Mouse (Mus musculus): Measurements from ENCODE around the gene Esyt2. TPM values are rescaled to one million over a fixed set of nuclear protein-coding genes. Genes with fewer than 3 reads are reported as not detected.

Gene Esyt2
- polyA plus RNA-seq, 1 experiment from 2014 or later, result 19.3 TPM

GRCm38 (mm10) chr12:116317818-116318217 lies 36.8 kb downstream of the Esyt2 start:
- H3K36me3 ChIP-seq (ENCODE audit: control insufficient read depth, insufficient read depth, low read length), result no peaks in the 10 kb centered on the region
- no peak overlapping the region for H3K4me2 ChIP-seq (ENCODE audit: low read depth)
- ATAC-seq (ENCODE audit: insufficient read depth, low FRiP score, low TSS enrichment) (no peak), DNase-seq (ENCODE audit: low spot score) (no peak)
- H3K27me3 ChIP-seq (ENCODE audit: control insufficient read depth, insufficient read depth, low read length), result no peaks in the 10 kb centered on the region
- no peaks in the 10 kb centered on the region for H3K4me1 ChIP-seq (ENCODE audit: control insufficient read depth, insufficient read depth, low read length)
- H3K9me3 ChIP-seq (ENCODE audit: control insufficient read depth, low read length), result no peaks in the 10 kb centered on the region
- no peak overlapping the region for H3K27ac ChIP-seq (ENCODE audit: low read depth, low read length)
- H3K9ac ChIP-seq (ENCODE audit: low read length), result no peak overlapping the region
- no peak overlapping the region for H3K4me3 ChIP-seq (ENCODE audit: low read depth, low read length)
- 70% methylated on average over 1 of the region's 1 CpGs for WGBS

GRCm38 (mm10) chr12:116325545-116325944 lies 44.5 kb downstream of the Esyt2 start:
- H3K4me3 ChIP-seq (ENCODE audit: low read depth, low read length), result no peak overlapping the region
- no peak for ATAC-seq (ENCODE audit: insufficient read depth, low FRiP score, low TSS enrichment)
- H3K27me3 ChIP-seq (ENCODE audit: control insufficient read depth, insufficient read depth, low read length), result no peaks in the 10 kb centered on the region
- no peaks in the 10 kb centered on the region for H3K9me3 ChIP-seq (ENCODE audit: control insufficient read depth, low read length)
- no peak overlapping the region for H3K9ac ChIP-seq (ENCODE audit: low read length)
- H3K36me3 ChIP-seq (ENCODE audit: control insufficient read depth, insufficient read depth, low read length), result no peaks in the 10 kb centered on the region
- no peaks in the 10 kb centered on the region for H3K4me1 ChIP-seq (ENCODE audit: control insufficient read depth, insufficient read depth, low read length)
- H3K27ac ChIP-seq (ENCODE audit: low read depth, low read length), result no peak overlapping the region
- no peak overlapping the region for H3K4me2 ChIP-seq (ENCODE audit: low read depth)
- WGBS, result 91% methylated on average over 4 of the region's 4 CpGs
- no peak for DNase-seq (ENCODE audit: low spot score)

GRCm38 (mm10) chr12:116326159-116326558 lies 45.2 kb downstream of the Esyt2 start:
- H3K27me3 ChIP-seq (ENCODE audit: control insufficient read depth, insufficient read depth, low read length), result no peaks in the 10 kb centered on the region
- no peaks in the 10 kb centered on the region for H3K9me3 ChIP-seq (ENCODE audit: control insufficient read depth, low read length)
- H3K36me3 ChIP-seq (ENCODE audit: control insufficient read depth, insufficient read depth, low read length), result no peaks in the 10 kb centered on the region
- no peak overlapping the region for H3K4me3 ChIP-seq (ENCODE audit: low read depth, low read length)
- H3K4me1 ChIP-seq (ENCODE audit: control insufficient read depth, insufficient read depth, low read length), result no peaks in the 10 kb centered on the region
- ATAC-seq (ENCODE audit: insufficient read depth, low FRiP score, low TSS enrichment) (no peak), DNase-seq (ENCODE audit: low spot score) (no peak)
- no peak overlapping the region for H3K4me2 ChIP-seq (ENCODE audit: low read depth)
- 78% methylated on average over 1 of the region's 1 CpGs for WGBS
- no peak overlapping the region for H3K9ac ChIP-seq (ENCODE audit: low read length)
- H3K27ac ChIP-seq (ENCODE audit: low read depth, low read length), result no peak overlapping the region

DNA sequence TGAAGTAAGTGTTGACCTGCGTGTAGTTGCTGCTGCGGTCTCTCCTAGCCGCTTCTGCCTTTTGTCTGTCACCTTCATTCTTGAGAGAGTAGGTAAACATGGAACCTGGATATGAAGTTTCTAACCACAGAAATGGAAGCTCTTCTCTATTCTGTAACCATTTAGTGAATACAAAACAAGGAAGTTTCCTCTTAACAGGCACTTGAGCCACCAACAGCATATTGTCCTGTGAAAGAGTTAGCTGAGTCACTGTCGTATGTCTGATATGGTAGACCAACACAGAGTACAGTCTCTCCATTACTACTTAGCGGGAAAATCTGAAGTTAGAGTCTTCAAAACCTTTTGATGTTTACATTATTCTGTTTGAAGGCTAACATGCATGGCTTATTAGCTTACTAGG lies 53.3 kb downstream of the Esyt2 start:
- Histone ChIP-seq H3K27me3 (ENCODE audit: control insufficient read depth, insufficient read depth, low read length) (no peaks in the 10 kb centered on the region), H3K4me3 (ENCODE audit: low read depth, low read length) (no peak overlapping the region), H3K27ac (ENCODE audit: low read depth, low read length) (no peak overlapping the region), H3K36me3 (ENCODE audit: control insufficient read depth, insufficient read depth, low read length) (no peaks in the 10 kb centered on the region), H3K9me3 (ENCODE audit: control insufficient read depth, low read length) (no peaks in the 10 kb centered on the region), H3K9ac (ENCODE audit: low read length) (no peak overlapping the region), H3K4me2 (ENCODE audit: low read depth) (no peak overlapping the region), H3K4me1 (ENCODE audit: control insufficient read depth, insufficient read depth, low read length) (no peaks in the 10 kb centered on the region)
- ATAC-seq (ENCODE audit: insufficient read depth, low FRiP score, low TSS enrichment) (no peak), DNase-seq (ENCODE audit: low spot score) (no peak)
- WGBS, result 96% methylated on average over 5 of the region's 5 CpGs

- Histone ChIP-seq H3K9me3 (ENCODE audit: control insufficient read depth, low read length) (no peaks in the 10 kb centered on the region), H3K36me3 (ENCODE audit: control insufficient read depth, insufficient read depth, low read length) (no peaks in the 10 kb centered on the region), H3K27ac (ENCODE audit: low read depth, low read length) (no peak overlapping the region), H3K4me2 (ENCODE audit: low read depth) (no peak overlapping the region), H3K4me3 (ENCODE audit: low read depth, low read length) (no peak overlapping the region), H3K9ac (ENCODE audit: low read length) (no peak overlapping the region), H3K4me1 (ENCODE audit: control insufficient read depth, insufficient read depth, low read length) (no peaks in the 10 kb centered on the region), H3K27me3 (ENCODE audit: control insufficient read depth, insufficient read depth, low read length) (no peaks in the 10 kb centered on the region)
- WGBS, result 91% methylated on average over 1 of the region's 1 CpGs
- DNase-seq (ENCODE audit: low spot score) (no peak), ATAC-seq (ENCODE audit: insufficient read depth, low FRiP score, low TSS enrichment) (no peak)
These were observed 59.2 kb downstream of the Esyt2 start for GRCm38 (mm10) chr12:116340160-116340559.

- Histone ChIP-seq H3K4me3 (ENCODE audit: low read depth, low read length) (no peak overlapping the region), H3K9me3 (ENCODE audit: control insufficient read depth, low read length) (no peaks in the 10 kb centered on the region), H3K4me2 (ENCODE audit: low read depth) (no peak overlapping the region), H3K27me3 (ENCODE audit: control insufficient read depth, insufficient read depth, low read length) (no peaks in the 10 kb centered on the region), H3K9ac (ENCODE audit: low read length) (no peak overlapping the region), H3K27ac (ENCODE audit: low read depth, low read length) (no peak overlapping the region), H3K4me1 (ENCODE audit: control insufficient read depth, insufficient read depth, low read length) (no peaks in the 10 kb centered on the region), H3K36me3 (ENCODE audit: control insufficient read depth, insufficient read depth, low read length) (no peaks in the 10 kb centered on the region)
- DNase-seq (ENCODE audit: low spot score) (no peak), ATAC-seq (ENCODE audit: insufficient read depth, low FRiP score, low TSS enrichment) (no peak)
These were observed 67.8 kb downstream of the Esyt2 start for GRCm38 (mm10) chr12:116348755-116349286.

DNA sequence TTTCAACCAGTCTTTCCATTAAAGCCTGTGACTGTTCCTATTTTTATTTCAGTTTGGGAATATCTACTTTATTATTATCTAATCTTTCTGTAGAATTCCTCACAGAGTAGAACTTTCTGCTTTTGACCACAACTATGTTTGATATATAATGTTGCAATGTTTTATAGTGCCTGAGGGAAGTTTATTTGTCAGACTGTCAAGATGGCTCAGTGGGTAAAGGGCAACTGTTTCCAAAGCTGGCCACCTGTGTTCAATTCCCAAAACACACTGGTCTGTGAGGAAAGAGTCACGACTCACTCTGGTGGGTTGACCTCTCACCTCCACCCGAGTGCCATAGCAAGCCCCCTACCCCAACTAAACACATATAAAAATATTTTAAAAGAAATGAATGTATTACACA lies 68.4 kb downstream of the Esyt2 start:
- H3K27me3 ChIP-seq (ENCODE audit: control insufficient read depth, insufficient read depth, low read length), result no peaks in the 10 kb centered on the region
- H3K4me2 ChIP-seq (ENCODE audit: low read depth), result no peak overlapping the region
- H3K9ac ChIP-seq (ENCODE audit: low read length), result no peak overlapping the region
- ATAC-seq (ENCODE audit: insufficient read depth, low FRiP score, low TSS enrichment), result no peak
- no peak overlapping the region for H3K4me3 ChIP-seq (ENCODE audit: low read depth, low read length)
- H3K4me1 ChIP-seq (ENCODE audit: control insufficient read depth, insufficient read depth, low read length), result no peaks in the 10 kb centered on the region
- H3K27ac ChIP-seq (ENCODE audit: low read depth, low read length), result no peak overlapping the region
- no peaks in the 10 kb centered on the region for H3K9me3 ChIP-seq (ENCODE audit: control insufficient read depth, low read length)
- DNase-seq (ENCODE audit: low spot score), result no peak
- H3K36me3 ChIP-seq (ENCODE audit: control insufficient read depth, insufficient read depth, low read length), result no peaks in the 10 kb centered on the region
- 64% methylated on average over 2 of the region's 2 CpGs for WGBS

GRCm38 (mm10) chr12:116351022-116351421 lies 70.0 kb downstream of the Esyt2 start:
- Histone ChIP-seq H3K4me2 (ENCODE audit: low read depth) (no peak overlapping the region), H3K9ac (ENCODE audit: low read length) (no peak overlapping the region), H3K36me3 (ENCODE audit: control insufficient read depth, insufficient read depth, low read length) (no peaks in the 10 kb centered on the region), H3K4me3 (ENCODE audit: low read depth, low read length) (no peak overlapping the region), H3K27me3 (ENCODE audit: control insufficient read depth, insufficient read depth, low read length) (no peaks in the 10 kb centered on the region), H3K27ac (ENCODE audit: low read depth, low read length) (no peak overlapping the region), H3K4me1 (ENCODE audit: control insufficient read depth, insufficient read depth, low read length) (no peaks in the 10 kb centered on the region), H3K9me3 (ENCODE audit: control insufficient read depth, low read length) (no peaks in the 10 kb centered on the region)
- WGBS, result 92% methylated on average over 4 of the region's 4 CpGs
- DNase-seq (ENCODE audit: low spot score) (no peak), ATAC-seq (ENCODE audit: insufficient read depth, low FRiP score, low TSS enrichment) (no peak)

GRCm38 (mm10) chr12:116352404-116352803 lies 71.4 kb downstream of the Esyt2 start:
- Histone ChIP-seq H3K4me2 (ENCODE audit: low read depth) (no peak overlapping the region), H3K4me1 (ENCODE audit: control insufficient read depth, insufficient read depth, low read length) (no peaks in the 10 kb centered on the region), H3K9me3 (ENCODE audit: control insufficient read depth, low read length) (no peaks in the 10 kb centered on the region), H3K4me3 (ENCODE audit: low read depth, low read length) (no peak overlapping the region), H3K36me3 (ENCODE audit: control insufficient read depth, insufficient read depth, low read length) (peaks cover 2% of the 10 kb centered on the region; the same call in 1 of the 2 replicates), H3K27ac (ENCODE audit: low read depth, low read length) (no peak overlapping the region), H3K9ac (ENCODE audit: low read length) (no peak overlapping the region), H3K27me3 (ENCODE audit: control insufficient read depth, insufficient read depth, low read length) (no peaks in the 10 kb centered on the region)
- WGBS, result 79% methylated on average over 5 of the region's 5 CpGs
- no peak for DNase-seq (ENCODE audit: low spot score)
- no peak for ATAC-seq (ENCODE audit: insufficient read depth, low FRiP score, low TSS enrichment)

Data from neural tube, embryonic 11.5 days (tissue).